Mouse (Mus musculus) E14TG2a.4 (cell line): ENCODE measurements around the gene Krt88.

Experiments used
- CTCF ChIP-seq: conservative IDR thresholded peaks from 2 replicates; pipeline ENCODE4 v1.5.1; 2014; ENCODE audit warnings: low read length
- NANOG ChIP-seq: IDR thresholded peaks from 2 replicates; pipeline ENCODE4 v1.6.1; 2014; ENCODE audit warnings: borderline replicate concordance, low read length, mixed read lengths
- POU5F1 ChIP-seq: IDR thresholded peaks from 2 replicates; pipeline ENCODE4 v1.6.1; 2014; ENCODE audit warnings: low read length, borderline replicate concordance

DNA sequence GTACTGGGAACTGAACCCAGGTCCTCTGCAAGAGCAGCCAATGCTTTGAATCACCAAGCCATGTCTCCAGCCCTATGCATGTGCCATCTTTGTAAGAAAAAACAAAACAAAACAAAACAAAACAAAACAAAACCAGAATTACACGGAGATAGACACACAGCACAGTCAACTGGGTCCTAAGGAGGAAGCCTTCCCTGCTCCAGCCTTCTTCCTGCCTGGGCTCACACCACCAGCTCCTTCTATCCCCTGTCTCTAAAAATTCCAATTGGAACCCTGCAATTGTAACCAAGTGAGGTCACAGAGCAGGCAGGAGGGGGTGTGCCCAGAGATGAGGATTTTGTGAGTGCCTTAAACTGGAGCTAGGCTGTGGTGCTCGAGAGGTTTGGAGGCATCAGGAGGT, at the start of gene Krt88:
- TF ChIP-seq CTCF, result no peak
- no peak for TF ChIP-seq NANOG
- TF ChIP-seq POU5F1, result no peak
